Mouse (Mus musculus) forebrain, postnatal 0 days (tissue): ENCODE measurements around the gene Cd28. TPM values are rescaled to one million over a fixed set of nuclear protein-coding genes. Genes with fewer than 3 reads are reported as not detected.
A peak's percentile ranks its signal among the peaks of the same experiment; 100 is the strongest.

Experiments
- ATAC-seq: fragments of 200-750 bp; cut with Nextera tagmentation; 2 replicates; pipeline ENCODE4 v1.8.0; 2017; ENCODE audit warnings: mild to moderate bottlenecking, moderate library complexity
- DNase-seq: peaks from one replicate; pipeline ENCODE4 v3.0.0-alpha.2; 2015
- H3K27ac ChIP-seq: fragments of 300-500 bp; sonication (generic); 2 replicates; pipeline ENCODE4 v1.5.1; 2014; ENCODE audit warnings: low read depth, mild to moderate bottlenecking, antibody characterized with exemption, low read length, moderate library complexity, mixed read lengths
- H3K27me3 ChIP-seq: fragments of 300-500 bp; sonication (generic); 2 replicates; pipeline ENCODE4 v1.6.1; 2014; ENCODE audit warnings: mild to moderate bottlenecking, low read length, mixed read lengths; ENCODE audit not compliant: insufficient read depth
- H3K36me3 ChIP-seq: fragments of 300-500 bp; sonication (generic); 2 replicates; pipeline ENCODE4 v1.6.1; 2014; ENCODE audit warnings: mild to moderate bottlenecking, moderate library complexity; ENCODE audit not compliant: insufficient read depth
- H3K4me1 ChIP-seq: fragments of 300-500 bp; sonication (generic); 2 replicates; pipeline ENCODE4 v1.6.1; 2014; ENCODE audit warnings: antibody characterized with exemption; ENCODE audit not compliant: insufficient read depth
- H3K4me2 ChIP-seq: fragments of 300-500 bp; sonication (generic); 2 replicates; pipeline ENCODE4 v1.6.1; 2014; ENCODE audit warnings: low read depth, mild to moderate bottlenecking, moderate library complexity
- H3K4me3 ChIP-seq: fragments of 300-500 bp; sonication (generic); 2 replicates; pipeline ENCODE4 v1.5.1; 2014; ENCODE audit warnings: low read depth, low read length, mixed read lengths
- H3K9ac ChIP-seq: fragments of 300-500 bp; sonication (generic); 2 replicates; pipeline ENCODE4 v1.6.1; 2014; ENCODE audit warnings: mild to moderate bottlenecking
- H3K9me3 ChIP-seq: fragments of 300-500 bp; sonication (generic); 2 replicates; pipeline ENCODE4 v1.6.1; 2016; ENCODE audit warnings: low read length
- CTCF ChIP-seq: sonication (generic); IDR thresholded peaks from 2 replicates; pipeline ENCODE4 v1.5.1; 2016; ENCODE audit warnings: antibody characterized with exemption, control low read depth, low read depth
- WGBS: fragments of 180-500 bp; shearing (Covaris S2); extraction: QIAGEN DNeasy Blood & Tissue Kit; methylation state at CpG from one replicate; pipeline ENCODE4 v1.1.7; 2014; 5-methylcytosine and 5-hydroxymethylcytosine counted together
- polyA plus RNA-seq: library from polyadenylated mRNA; unstranded; fragments of >200 nt; fragmentation: Nextera tagmentation; extraction: Ambion mirVana; gene quantifications from 2 replicates; pipeline ENCODE4 v1.2.1, GENCODE M21; 2015
- total RNA-seq: library from RNA; depleted of rRNA; stranded (reverse); fragments of >200 nt; gene quantifications from 2 replicates; pipeline ENCODE4 v1.2.3, GENCODE M21; 2014

Cd28 gene
- total and polyA plus RNA-seq, 2 experiments from 2014 or later: 0.05 to 0.08 TPM

DNA sequence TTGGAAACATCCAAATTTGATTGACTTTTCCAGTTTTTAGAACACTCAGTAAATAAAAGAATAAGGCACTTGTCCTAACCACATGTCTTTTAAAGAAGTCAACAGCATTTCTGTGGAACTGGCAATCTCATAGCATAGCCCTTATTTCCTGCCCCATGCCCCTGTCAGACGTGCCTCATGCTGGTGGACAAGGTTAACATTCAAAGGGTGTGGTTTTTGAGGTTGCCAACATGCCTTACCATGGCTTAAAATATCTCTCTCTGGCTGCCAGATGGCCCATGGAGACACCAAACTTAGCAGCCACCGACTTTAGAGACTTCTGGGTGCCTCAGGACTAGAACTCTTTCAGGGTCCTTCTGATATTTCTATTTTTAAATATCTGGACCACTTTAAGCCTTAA lies 14.0 kb upstream of the Cd28 start:
- Histone ChIP-seq H3K27ac (no peak overlapping the region), H3K4me1 (no peaks in the 10 kb centered on the region), H3K27me3 (no peaks in the 10 kb centered on the region), H3K4me3 (no peak overlapping the region), H3K9me3 (no peaks in the 10 kb centered on the region), H3K9ac (no peak overlapping the region), H3K36me3 (no peaks in the 10 kb centered on the region), H3K4me2 (no peak overlapping the region)
- WGBS: 68% methylated on average over 2 of the region's 2 CpGs
- TF ChIP-seq CTCF: no peak
- DNase-seq (no peak), ATAC-seq (no peak)

DNA sequence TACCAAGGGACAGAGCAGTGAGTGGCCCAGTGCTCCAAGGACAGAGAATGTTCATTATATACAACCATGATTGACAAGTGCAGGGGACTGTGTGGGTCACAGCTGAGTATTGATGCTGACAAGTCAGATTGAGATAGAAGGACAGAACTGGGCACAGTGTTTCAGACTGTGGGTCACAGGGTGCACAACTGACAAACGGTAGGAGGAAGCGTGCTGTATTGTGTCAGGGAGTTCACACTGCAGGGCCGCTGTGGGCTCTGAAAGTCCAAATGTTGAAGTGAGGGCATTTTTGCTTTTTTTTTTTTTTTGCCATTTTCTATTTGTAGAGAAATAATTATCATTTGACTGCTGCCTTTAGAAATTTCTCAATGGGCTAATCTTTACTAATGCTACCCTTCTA lies 3.4 kb upstream of the Cd28 start:
- DNase-seq: no peak
- no peaks in the 10 kb centered on the region for H3K4me1 ChIP-seq
- H3K27me3 ChIP-seq: no peaks in the 10 kb centered on the region
- H3K9me3 ChIP-seq: no peaks in the 10 kb centered on the region
- H3K27ac ChIP-seq: no peak overlapping the region
- H3K9ac ChIP-seq: no peak overlapping the region
- no peak for TF ChIP-seq CTCF
- 70% methylated on average over 3 of the region's 3 CpGs for WGBS
- no peaks in the 10 kb centered on the region for H3K36me3 ChIP-seq
- no peak overlapping the region for H3K4me2 ChIP-seq
- ATAC-seq: no peak
- H3K4me3 ChIP-seq: no peak overlapping the region

DNA sequence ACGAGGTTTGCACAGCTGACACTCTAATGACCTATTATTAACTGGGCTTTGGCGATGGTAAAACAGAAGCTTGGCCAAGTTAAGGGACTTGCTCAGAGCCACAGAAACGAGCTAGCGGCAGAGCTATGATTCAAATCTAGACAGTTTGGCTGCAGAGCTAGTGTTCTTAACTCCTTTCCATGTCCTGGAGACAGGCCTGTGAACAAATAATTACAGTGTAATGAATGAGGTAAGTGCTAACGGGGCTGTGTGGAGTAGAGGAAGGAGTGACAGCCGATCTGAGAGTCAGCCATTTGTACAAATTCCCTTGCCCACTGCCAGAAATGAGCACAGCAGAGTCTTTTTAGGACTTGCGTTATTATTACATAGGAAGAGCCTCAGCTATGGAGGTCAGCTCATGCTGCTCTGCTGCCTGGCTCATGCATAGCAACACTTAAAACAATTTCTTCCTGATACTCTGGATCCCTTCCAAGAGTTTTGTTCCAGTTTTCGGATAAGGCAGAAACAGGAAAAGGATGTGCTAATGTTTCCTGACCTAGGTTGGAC lies 876 bp upstream of the Cd28 start:
- Histone ChIP-seq H3K9ac (no peak overlapping the region), H3K4me3 (no peak overlapping the region), H3K36me3 (no peaks in the 10 kb centered on the region), H3K4me2 (no peak overlapping the region), H3K4me1 (no peaks in the 10 kb centered on the region), H3K9me3 (no peaks in the 10 kb centered on the region), H3K27me3 (no peaks in the 10 kb centered on the region), H3K27ac (no peak overlapping the region)
- WGBS: 24% methylated on average over 8 of the region's 8 CpGs
- peak; percentile 20 for DNase-seq
- TF ChIP-seq CTCF: no peak
- peak; percentile 61 for ATAC-seq

DNA sequence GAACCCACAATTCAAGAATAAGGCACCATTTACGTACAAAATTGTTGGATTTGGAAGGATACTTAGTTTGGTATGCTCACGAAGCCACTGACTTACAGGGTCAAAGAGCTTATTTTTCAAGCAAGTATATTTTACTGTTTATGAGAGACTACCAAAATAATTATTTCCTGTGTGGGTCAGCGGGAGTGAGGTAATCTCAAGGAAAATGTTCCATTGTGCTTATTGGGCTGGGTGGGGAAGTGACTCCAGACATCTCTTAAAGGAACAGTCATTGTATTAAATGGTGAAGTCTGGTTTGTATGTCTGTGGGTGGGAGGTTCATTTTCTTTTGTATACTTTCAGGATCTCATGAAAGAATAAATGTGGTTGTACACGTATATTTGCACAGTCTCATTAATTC lies 2.0 kb downstream of the Cd28 start:
- 86% methylated on average over 4 of the region's 4 CpGs for WGBS
- ATAC-seq (no peak), DNase-seq (no peak)
- Histone ChIP-seq H3K9me3 (no peaks in the 10 kb centered on the region), H3K27me3 (no peaks in the 10 kb centered on the region), H3K4me2 (no peak overlapping the region), H3K9ac (no peak overlapping the region), H3K36me3 (no peaks in the 10 kb centered on the region), H3K27ac (no peak overlapping the region), H3K4me3 (no peak overlapping the region), H3K4me1 (no peaks in the 10 kb centered on the region)
- TF ChIP-seq CTCF: no peak

DNA sequence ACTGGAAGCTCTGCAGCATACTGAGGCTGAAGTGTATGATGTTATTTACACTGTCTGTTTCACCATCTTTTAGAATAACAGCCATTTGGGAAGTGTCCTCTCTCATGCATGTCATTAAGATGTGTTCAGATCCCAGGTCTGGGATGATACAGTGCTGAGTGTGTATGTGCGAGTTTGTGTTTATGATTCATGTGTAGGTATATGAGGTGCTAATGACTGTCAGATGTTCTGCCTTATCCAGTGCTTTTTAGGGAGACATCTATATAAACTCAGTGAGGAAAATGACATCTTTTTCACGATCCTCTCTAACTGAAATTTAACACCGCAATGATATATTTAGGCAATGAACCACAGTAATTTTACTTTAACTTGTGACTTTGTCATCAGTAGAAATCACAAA lies 7.0 kb downstream of the Cd28 start:
- no peak for TF ChIP-seq CTCF
- no peaks in the 10 kb centered on the region for H3K4me1 ChIP-seq
- H3K27ac ChIP-seq: no peak overlapping the region
- no peak overlapping the region for H3K4me2 ChIP-seq
- H3K27me3 ChIP-seq: no peaks in the 10 kb centered on the region
- no peaks in the 10 kb centered on the region for H3K9me3 ChIP-seq
- no peak overlapping the region for H3K4me3 ChIP-seq
- H3K9ac ChIP-seq: no peak overlapping the region
- 92% methylated on average over 3 of the region's 3 CpGs for WGBS
- ATAC-seq: no peak
- no peak for DNase-seq
- no peaks in the 10 kb centered on the region for H3K36me3 ChIP-seq

DNA sequence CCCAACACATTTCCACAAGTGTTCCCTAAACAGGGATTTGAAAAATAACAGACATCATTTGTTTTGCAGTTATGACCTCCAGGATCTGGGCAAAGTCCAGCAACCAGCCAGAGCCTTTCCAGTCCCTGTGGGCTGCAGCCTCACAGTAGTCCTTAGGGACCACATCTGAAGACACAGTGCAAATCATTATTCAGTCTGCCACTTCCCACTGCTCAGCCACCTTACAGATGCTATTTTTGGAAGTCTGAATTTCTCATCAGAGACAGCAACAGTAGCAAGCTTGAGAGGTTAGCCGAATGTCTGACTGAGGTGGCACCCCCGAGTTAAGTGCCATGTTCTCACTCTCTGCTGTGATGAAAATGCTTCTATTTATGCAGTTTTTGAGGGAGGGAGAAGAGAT lies 15.3 kb downstream of the Cd28 start:
- Histone ChIP-seq H3K27ac (no peak overlapping the region), H3K4me1 (no peaks in the 10 kb centered on the region), H3K4me2 (no peak overlapping the region), H3K4me3 (no peak overlapping the region), H3K9me3 (no peaks in the 10 kb centered on the region), H3K9ac (no peak overlapping the region), H3K27me3 (no peaks in the 10 kb centered on the region), H3K36me3 (no peaks in the 10 kb centered on the region)
- no peak for ATAC-seq
- no peak for DNase-seq
- 71% methylated on average over 2 of the region's 2 CpGs for WGBS
- no peak for TF ChIP-seq CTCF

DNA sequence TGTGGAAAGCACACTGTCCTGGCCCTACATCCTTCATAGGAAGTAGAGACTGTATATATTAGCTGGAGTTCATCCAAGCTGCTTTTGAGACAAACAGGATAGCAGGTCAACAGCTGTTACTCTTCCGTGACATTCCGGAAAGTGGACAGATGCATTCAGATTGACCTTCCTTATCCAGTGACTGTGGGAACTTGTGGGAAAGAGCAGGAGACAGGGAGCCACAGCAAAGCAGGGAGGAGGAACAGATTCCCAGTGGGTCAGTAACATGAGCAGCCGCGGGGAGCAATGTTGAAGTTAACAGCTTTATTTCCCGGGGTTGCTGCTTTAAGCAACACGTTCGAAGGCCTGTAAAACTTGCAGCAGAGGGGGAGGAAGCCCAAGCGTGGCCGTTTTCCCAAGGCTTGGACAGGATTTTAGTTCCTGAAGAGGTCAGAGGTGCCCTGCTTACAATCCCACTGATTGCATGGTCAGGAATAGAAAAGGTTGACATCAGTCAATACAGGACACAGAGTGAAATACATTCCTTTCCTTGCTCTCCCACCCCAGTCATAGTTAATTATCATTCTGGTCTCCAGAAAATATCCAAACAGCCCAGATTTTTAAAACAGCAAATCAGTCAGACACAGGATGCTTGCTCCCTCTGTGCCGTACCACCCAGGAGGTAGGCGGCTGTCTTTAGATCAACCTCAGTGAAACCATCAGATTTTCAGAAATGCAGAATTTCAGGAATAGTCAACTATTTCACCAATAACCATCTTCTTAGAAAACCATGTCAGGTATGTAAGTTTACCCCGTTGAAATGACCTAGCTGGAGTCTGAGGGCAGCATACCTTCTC lies 18.7 kb downstream of the Cd28 start:
- no peak overlapping the region for H3K4me2 ChIP-seq
- ATAC-seq: no peak
- no peak overlapping the region for H3K4me3 ChIP-seq
- H3K9me3 ChIP-seq: no peaks in the 10 kb centered on the region
- H3K4me1 ChIP-seq: no peaks in the 10 kb centered on the region
- H3K27me3 ChIP-seq: no peaks in the 10 kb centered on the region
- no peak overlapping the region for H3K9ac ChIP-seq
- no peaks in the 10 kb centered on the region for H3K36me3 ChIP-seq
- no peak overlapping the region for H3K27ac ChIP-seq
- whole genome bisulfite sequencing: 76% methylated on average over 12 of the region's 12 CpGs
- TF ChIP-seq CTCF: no peak
- DNase-seq: no peak
